Mouse (Mus musculus): ENCODE measurements around the gene Ryr1. TPM values are rescaled to one million over a fixed set of nuclear protein-coding genes. Genes with fewer than 3 reads are reported as not detected.
"Not testable (repeated sequence)": the region's sequence is repeated elsewhere in the genome, so short reads cannot be mapped to it uniquely, and the experiment has no call there.

Ryr1 gene
- total RNA-seq, 2 experiments from 2014 or later, result 4.9 to 11.0 TPM

DNA sequence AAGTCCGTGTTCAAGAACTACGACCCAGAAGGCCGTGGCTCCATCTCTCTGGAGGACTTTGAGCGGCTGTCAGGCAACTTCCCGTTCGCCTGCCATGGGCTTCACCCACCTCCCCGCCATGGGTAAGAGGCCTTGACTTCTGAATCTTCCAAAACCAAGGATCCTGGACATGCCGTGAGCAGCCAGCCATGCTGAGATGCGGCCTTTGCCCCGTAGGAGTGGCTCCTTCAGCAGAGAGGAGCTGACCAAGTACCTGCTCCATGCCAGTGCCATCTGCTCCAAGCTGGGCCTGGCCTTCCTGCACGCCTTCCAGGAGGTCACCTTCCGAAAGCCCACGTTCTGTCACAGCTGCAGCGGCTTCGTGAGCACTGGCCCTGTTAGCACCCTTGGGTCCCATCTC is 23.8 kb upstream of the Ryr1 start:
- DNase-seq (ENCODE audit: low spot score in 2 of 2), result no peak
- intact Hi-C loops (cut with DNase I), result no loop called here

DNA sequence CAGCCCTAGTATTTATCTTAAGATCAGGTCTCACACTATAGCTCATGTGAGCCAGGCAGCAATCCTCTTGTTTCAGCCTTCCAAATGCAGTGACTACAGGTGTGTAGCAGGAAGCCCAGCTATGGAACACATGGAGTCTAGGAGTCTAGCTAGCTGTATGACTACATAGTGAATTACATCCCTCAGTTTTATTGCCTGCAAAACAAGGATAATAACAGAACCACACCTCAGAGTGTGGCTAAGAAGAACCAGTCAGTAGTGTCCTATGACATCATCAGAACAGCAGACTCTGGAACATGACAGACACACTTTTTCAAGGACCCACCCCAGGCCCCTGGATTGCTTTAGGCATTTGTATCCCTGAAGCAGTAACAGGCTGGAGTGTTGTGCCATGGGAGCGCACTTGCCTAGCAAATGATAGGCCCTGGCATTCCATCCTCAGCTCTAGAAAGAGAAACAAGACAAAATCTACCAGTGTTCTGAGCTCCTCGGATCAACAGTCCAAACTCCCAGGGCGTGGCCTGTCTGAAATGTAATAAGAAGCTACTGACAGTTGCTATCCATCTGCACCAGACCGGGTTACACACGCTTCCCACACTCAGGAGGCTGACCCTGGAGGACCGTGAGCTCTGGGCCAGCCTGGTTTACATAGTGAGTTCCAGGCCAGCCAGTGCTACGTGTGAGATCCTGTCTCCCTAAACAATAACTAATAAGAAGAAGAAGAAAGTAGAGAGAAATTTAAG is 21.8 kb upstream of the Ryr1 start:
- no peak for DNase-seq (ENCODE audit: low spot score in 2 of 2)
- intact Hi-C loops (cut with DNase I), result no loop called here

DNA sequence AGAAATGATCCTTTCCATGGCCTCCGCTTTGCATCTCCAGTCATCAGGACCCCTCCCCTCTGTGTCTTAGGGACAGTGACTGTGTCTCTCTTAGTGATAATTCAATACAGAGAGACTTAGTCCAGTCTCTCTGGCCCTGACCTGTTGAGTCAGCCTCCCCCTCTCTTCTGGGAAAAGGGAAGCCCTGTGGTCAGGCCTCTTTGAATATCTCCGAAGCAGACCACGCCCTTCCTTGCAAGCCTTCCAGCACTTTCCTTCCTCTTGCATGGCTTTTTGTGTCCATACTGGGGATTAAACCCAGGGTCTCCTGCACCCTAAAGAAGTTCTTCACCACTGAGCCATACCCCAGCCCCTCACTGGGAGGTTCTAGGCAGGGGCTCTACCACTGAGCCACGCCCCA is 19.0 kb upstream of the Ryr1 start:
- no peak for DNase-seq (ENCODE audit: low spot score in 2 of 2)
- intact Hi-C loops (cut with DNase I), result no loop called here

DNA sequence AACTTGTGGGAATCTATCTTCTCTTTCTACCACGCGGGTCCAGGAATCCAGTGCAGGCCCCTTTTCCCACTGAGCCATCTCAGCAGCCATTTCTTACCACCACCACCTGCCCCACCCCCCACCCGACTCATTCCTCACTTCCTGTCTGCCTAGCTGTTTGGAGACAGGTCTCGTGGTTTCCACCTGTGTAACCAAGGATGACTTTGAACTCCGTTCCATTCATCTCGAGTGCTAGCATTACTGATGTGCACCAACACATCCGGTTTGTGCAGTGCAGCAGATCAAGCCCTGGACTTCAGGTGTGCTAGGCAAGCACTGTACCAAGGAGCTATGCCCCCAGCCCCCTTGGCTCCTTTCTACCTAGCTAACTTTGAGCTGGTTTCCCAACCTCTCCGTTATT is 16.4 kb upstream of the Ryr1 start:
- DNase-seq (ENCODE audit: low spot score in 2 of 2), result no peak
- intact Hi-C loops (cut with DNase I), result no loop called here

DNA sequence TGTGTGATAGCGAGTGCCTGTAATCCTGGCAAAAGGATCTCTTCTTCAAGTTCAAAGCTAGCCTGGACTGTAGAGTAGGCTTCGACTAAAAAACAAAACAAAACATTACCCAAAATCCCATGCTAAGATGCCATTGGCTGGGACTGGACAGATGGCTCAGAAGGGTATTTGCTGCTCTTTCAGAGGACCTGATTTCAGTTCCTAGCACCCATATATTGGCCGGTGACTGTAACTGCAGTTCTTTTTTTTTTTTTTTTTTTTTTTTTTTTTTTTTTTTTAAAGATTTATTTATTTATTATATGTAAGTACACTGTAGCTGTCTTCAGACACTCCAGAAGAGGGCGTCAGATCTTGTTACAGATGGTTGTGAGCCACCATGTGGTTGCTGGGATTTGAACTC is 14.3 kb upstream of the Ryr1 start:
- intact Hi-C loops (cut with DNase I); DNase-seq (ENCODE audit: low spot score in 2 of 2): not testable (repeated sequence)

DNA sequence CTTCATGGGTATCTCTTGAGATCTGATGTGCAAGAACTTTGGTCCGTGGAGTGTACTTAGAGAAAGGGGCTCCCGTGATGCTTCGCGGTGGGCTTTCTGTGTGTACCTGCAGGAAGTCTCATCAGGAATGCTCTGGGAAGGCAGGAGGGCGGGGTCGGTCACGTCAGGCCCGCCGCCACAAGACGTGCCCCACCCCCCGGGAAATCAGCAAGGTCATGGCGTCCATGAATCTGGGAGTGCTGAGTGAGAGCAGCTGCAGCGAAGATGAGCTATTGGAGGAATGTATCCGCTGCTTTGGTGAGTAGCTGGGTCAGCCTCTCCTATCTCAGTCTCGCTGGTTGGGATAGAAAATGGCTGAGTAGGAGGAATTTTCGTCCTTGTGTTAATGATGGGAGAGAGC is 12.4 kb upstream of the Ryr1 start:
- intact Hi-C loops (cut with DNase I), result no loop called here
- DNase-seq (ENCODE audit: low spot score in 2 of 2), result no peak

DNA sequence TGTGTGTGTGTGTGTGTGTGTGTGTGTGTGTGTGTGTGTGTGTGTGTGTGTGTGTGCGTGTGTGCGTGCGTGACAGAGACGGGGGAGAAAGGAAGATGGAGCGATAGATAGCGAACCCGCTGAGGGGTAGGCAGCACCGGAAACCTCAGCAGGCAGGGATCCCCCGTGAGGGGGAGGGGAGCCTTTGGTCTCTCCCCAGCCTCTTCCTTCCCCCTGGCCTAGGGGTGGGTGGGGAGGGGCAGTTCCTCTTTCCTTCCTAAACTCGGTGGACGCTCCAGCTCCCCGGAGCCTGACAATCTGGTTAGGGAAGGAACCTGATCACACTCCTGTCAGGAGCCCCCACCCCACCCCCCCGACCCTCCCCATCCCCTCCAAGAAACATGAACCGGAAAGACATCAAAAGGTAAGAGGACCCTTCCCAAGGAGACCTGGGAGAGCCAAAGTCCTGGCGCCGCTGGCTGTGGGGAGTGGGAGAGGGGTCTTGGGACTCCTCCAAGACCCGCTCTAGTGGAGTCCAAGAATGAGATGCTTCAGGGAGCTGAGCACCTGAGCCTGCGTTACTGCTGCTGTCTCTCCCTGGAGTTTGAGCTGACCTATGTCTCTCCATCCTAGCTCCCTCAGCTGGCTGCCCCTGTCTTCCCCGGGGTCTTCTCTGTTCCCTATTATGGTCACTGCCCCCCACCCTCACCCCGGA is 9.9 kb upstream of the Ryr1 start, which contains the start of gene Rasgrp4:
Rasgrp4 (plus strand) TSS at position 159 of the 694 bp plus-strand sequence.
- intact Hi-C loops (cut with DNase I), result loop anchor here (5.0 kb wide), 1 partner anchor 162 kb away; no protein-coding TSS in a partner anchor
- DNase-seq (ENCODE audit: low spot score in 2 of 2), result no peak

DNA sequence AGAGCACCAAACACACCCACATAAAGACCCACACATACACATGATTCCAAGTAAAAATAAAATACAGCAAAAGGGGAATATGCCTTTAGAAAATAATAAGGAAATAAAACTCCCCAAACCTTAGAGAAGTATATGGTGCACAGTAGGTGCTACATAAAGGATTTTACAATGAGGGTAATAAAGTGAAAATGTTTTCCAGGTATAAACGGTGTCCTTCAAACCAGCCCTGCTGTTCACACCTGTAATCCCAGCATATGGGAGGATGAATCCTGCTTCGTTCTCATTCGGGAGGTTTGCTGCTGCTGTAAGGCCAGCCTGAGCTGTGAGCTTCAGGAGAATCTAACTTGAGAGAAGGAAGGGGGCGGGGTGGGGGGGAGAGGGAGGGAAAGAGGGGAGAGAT is 9.3 kb upstream of the Ryr1 start:
- intact Hi-C loops (cut with DNase I), result loop anchor here (5.0 kb wide), 1 partner anchor 163 kb away; no protein-coding TSS in a partner anchor

DNA sequence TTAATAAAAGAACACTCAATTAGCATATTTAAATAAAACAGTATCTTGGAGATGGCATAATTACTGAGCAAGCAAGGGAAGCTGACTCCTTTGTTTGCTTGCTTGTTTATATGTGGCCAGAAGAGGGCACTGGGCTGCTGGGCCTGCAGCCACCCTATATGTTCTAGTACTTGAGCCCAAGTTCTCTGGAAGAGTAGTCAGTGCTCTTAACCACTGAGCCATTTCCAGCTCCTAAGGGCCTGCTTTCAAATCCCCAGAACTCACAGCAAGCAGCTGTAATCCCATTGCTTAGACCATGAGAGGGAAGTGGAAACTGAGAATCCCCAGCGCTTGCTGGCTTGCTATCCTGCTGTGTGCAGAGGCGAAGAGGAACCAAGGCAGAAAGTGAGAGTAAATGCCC is 3.7 kb upstream of the Ryr1 start:
- DNase-seq (ENCODE audit: low spot score in 2 of 2), result no peak
- intact Hi-C loops (cut with DNase I), result no loop called here

More for the DNA sequence above, 9.3 kb upstream of the Ryr1 start:
- no peak for DNase-seq (ENCODE audit: low spot score in 2 of 2)

DNA sequence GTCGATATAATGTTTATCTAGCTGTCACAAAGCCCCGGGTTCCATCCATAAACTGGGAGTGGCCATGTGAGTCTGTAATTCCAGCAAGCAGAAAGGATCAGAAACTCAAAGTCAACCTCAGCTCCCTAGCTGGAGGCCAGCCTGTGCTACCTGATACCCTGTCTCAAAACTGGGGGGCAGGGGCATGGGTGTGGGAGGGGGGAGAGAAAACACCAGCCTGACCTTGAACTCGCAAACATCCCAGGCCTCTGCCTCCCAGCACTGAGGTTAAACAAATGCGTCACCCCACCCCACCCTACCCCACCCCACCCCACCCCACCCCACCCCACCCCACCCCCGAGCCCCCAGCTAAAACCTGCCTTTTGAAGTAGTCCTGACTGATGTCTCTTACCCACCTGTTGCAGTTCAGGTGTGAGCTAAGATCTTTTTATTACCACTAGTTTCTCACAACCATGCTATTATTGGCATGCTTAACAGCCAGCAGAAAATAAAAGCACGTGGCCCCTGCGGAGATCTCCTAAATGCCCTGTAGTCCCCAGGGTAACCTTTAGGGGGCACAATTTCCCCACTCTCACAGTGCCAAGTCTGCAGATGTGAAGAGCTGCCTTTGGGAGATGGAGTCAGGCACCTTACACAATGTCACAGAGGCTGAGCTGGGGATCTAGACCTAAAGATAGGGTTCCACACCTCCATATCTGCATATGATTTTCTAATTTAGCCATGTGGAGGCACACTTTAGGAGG is 1.4 kb upstream of the Ryr1 start:
- intact Hi-C loops (cut with DNase I), result no loop called here
- peak; percentile 23 to 29 for DNase-seq (ENCODE audit: low spot score in 2 of 2)

DNA sequence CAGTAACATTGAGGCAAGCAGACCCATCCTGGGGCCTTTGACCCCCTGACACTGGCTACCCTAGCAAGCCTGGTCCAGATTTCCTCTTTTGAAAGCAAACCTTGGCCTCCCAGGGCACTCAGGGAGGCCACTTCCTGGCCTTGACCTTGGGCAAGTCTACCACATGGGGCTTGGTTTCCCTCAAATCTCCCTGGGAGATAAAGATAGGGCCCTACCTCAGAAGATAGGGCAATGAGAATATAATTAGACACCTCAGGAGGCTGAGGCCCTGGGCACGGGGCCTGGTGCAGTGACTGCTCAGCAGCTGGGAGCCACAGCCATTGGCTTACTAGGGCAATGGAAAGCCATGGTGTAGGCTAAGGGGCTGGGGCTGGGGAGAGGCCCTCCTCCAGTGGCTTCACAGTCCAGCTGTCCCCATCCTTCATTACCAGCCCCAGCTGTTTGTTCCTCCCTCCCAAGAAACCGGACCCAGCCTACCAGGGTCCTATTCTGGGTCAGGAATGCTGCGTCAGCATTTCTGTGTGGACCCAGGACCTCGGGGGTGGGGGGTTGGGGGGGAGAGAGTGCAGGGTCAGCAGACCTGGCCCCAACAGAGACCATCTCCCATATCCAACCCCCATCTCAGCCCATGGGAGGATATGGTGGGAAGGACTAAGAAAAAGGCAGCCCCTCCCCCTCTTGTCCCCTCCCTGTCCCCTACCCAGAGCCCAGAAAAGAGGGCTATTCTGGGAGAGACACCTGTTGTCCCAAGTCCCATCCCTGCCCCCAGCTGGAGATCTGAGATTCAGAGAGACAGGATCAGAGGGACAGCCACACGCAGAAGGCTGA is 1.2 kb downstream of the Ryr1 start:
- intact Hi-C loops (cut with DNase I), result no loop called here
- DNase-seq (ENCODE audit: low spot score in 2 of 2), result no peak

DNA sequence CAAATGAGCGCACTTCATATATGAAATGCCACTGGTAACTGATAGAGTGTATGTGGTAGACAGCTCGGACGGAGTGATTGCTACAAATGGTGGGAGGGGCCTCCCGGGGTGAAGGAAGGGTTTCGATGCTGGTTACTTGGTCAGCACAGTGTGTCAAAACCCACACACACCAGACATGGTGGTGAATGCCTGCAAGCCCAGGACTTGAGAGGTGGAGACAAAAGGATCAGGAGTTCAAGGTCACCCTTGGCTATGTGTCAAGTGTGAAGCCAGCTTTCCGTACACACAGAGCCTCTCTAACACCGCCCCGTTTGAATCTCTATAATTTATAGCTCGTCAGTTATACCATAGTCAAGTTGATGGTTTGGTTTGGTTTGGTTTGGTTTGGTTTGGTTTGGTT is 2.2 kb downstream of the Ryr1 start:
- intact Hi-C loops (cut with DNase I), result no loop called here
- no peak for DNase-seq (ENCODE audit: low spot score in 2 of 2)

DNA sequence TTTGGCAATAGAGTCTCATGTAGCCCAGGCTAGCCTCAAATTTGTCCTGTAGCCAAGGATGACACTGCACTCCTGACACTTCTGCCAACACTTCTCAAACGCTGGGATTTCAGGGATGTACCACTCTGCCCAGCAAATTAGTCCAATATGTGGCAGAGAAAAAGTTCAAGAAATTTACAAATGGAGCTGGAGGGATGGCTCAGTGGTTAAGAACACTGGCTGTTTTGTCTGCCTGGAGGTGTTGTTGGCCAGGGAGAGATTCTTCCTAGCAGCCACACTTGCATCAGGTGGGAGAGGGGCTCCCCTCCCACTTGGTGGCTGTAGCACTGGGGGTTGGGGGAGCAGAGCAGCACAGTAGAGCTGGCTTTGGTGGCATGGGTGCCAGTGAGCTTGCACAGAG is 5.5 kb downstream of the Ryr1 start:
- intact Hi-C loops (cut with DNase I), result no loop called here
- DNase-seq (ENCODE audit: low spot score in 2 of 2), result no peak

DNA sequence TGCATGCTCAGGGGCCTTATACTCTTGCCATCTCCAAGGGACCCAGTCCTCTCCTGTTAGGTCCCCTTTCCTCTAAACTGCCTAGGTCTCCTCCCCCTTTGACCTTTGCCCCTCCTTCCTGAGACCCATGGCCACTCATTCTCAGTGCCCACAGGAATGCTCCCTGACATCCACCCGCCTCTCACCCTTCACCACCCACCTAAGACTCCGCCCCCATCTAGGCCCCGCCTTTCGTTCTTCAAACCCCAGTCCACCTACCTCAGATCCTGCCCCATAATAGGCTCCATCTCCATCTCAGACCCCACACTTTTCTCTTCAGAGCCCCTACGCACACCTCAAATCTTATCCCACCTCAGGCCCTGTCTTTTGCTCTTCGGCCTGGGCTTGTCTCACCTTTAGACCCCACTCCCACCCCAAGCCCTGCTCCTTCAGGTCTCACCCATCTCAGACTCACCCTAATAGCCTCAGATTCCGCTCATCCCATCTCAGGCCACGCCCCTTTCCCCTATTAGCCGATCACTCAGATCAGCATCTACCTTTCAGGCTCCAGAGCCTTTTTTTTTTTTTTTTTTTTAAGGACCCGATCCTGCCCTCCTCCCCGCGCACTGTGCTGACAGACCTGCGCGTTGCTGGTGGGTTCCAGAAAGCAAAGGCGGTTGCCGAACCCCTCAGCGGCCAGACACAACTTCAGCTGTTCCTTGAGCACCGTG is 6.7 kb downstream of the Ryr1 start:
- no peak for DNase-seq (ENCODE audit: low spot score in 2 of 2)
- intact Hi-C loops (cut with DNase I), result no loop called here

DNA sequence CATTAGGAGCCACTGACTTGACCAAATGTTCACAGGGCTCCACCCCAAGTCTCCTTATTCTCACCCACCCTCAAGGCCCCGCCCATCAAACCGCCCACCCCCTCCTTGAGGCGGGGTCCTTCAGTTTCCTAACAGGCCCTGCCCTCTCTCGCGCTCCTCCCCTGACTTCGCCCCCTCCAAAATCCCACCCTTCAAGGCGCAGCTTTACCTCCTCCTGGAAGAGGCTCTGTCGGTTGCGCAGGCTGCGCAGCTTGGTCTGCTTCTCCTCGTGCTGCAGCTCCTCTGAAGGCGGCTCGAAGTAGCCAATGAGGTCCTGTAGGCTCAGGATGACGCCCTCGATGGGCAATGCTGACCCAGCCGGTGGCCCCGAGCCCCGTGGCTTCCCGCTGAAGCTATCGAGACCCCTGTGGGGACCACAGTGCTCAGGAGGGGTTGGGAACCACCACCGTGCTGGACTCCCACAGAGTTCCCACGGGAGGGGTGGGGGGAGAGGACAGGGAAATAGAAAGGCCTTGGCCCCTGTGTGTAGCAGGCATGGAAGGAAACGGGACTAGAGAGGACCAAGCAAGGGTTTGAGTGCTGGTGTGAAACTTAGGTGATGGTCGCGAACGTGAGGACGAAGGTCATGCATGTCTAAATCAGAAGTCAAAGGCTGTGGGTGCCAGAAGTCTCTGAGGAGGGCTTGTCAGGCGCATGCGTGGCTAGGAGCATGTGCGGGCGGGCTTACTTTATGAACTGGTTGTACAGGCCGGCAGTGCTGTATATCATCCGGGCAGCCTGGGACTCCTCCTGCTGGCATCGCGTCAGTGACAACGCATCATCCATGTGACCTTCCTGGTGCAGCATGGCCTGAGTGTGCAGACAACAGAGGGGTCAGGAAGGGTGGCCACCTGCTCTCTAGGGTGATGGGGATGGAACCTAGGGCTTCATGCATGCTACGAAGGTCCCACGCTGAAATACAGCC is 15.7 kb downstream of the Ryr1 start:
- DNase-seq (ENCODE audit: low spot score in 2 of 2), result peak; percentile 13 to 47
- intact Hi-C loops (cut with DNase I), result no loop called here

DNA sequence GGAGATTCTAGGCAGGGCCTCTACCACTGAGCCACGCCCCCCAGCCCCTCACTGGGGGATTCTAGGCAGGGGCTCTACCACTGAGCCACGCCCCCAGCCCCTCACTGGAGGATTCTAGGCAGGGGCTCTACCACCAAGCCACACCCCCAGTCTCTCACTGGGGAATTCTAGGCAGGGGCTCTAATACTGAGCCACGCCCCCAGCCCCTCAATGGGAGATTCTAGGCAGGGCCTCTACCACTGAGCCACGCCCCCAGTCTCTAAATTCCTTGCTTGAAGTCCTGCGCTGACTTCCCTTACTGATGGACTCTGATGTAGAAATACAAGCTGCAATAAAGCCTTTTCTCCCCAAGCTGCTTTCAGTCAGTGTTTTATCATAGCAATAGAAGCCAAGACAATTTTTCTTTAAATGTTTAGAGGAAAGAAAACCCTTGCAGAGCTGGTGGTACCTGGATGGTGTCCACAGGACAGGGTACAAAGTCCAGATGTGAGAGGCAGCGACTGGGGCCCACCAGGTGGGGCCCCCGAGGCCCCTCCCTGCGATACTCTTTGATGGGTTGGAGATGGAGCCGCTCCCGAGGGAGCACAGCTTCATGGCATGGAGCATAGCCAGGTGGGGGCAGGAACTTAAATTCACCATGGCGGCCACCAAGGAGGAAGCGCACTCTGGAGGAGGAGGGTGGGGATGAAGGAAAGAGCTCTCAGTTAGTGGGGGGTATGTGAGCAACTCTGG is 23.5 kb downstream of the Ryr1 start:
- intact Hi-C loops (cut with DNase I), result no loop called here
- DNase-seq (ENCODE audit: low spot score in 2 of 2), result no peak

DNA sequence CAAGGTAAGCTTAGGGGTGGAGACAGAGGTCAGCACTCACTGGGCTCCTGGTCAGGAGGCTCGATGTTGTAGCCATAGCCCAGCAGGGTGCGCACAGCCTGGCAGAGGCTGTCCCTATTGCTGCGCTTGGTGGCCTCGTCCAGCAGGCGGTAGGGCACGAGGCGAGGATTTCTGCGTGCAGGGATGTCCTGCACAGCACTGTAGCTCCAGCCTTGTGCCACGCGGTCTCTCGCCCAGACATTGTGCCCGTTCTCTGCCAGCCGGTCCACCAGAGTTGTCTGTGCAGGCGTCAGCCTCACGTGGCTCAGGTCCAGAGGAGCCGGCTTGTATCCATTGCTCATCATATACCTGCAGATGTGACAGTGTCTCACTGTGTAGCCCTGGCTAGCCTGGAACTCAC is 27.8 kb downstream of the Ryr1 start:
- DNase-seq (ENCODE audit: low spot score in 2 of 2), result no peak
- intact Hi-C loops (cut with DNase I), result no loop called here

Data from left cerebral cortex, postnatal 36 days (tissue).